Mouse (Mus musculus): ENCODE results near the gene Lhx6. TPM values are rescaled to one million over a fixed set of nuclear protein-coding genes. Genes with fewer than 3 reads are reported as not detected.

The Lhx6 gene
- polyA plus RNA-seq, 1 experiment from 2014 or later = 3.0 TPM

DNA sequence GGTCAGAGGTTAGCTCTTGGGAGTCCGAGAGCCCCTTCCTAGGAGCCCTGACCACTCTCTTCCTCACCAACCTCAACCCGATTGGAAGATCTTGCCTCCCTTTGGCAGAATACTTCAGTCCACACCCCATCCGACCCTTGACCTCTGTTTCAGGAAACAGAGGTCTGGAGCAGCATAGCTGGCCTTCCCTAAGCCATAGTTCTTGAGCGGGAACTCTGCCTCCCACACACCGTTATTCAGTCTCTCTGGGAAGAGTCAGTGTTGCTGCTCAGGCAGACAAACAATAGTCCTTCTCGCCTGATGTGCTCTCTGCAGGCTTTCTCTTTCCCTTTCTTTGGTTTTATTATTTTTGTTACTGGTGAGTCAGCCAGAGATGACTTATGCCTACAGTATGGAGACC lies 5.5 kb downstream of the Lhx6 start:
- ATAC-seq (ENCODE audit: low FRiP score, low TSS enrichment) = no peak
- H3K4me1 ChIP-seq (ENCODE audit: control insufficient read depth, insufficient read depth, low read length) = peaks cover 16% of the 10 kb centered on the region
- no peaks in the 10 kb centered on the region for H3K36me3 ChIP-seq (ENCODE audit: control insufficient read depth, insufficient read depth, low read length)
- H3K27ac ChIP-seq (ENCODE audit: low read depth, low read length) = no peak overlapping the region
- H3K4me3 ChIP-seq (ENCODE audit: low read length) = no peak overlapping the region
- 19% methylated on average over 6 of the region's 6 CpGs for WGBS
- H3K27me3 ChIP-seq (ENCODE audit: control insufficient read depth, insufficient read depth, low read length) = peaks cover 96% of the 10 kb centered on the region
- no peak overlapping the region for H3K4me2 ChIP-seq (replicated peaks; ENCODE audit: low read depth, low read length)
- no peaks in the 10 kb centered on the region for H3K9me3 ChIP-seq (ENCODE audit: control insufficient read depth, low read length)
- no peak overlapping the region for H3K9ac ChIP-seq (ENCODE audit: low read depth, low read length)

DNA sequence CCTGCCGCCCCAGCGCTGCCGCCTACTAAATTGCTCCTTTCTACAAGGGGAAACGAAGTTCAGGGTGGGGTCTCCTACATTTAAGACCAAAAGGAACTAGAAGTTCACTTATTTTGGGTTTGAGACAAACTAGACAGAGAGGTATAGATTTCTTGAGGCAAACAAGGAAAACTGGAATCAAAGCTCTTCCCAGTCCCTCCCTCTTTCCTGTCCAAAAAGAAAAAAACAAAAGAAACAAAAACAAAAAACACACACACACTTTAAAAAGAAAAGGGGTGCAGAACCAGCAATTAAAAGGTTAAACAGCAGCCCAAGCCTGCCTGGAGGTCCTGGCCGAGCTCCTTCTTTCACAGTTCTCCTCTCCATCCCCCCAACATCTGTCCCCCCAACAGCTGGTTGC lies 7.2 kb downstream of the Lhx6 start:
- Histone ChIP-seq H3K9ac (ENCODE audit: low read depth, low read length) (no peak overlapping the region), H3K4me3 (ENCODE audit: low read length) (no peak overlapping the region), H3K4me2 (replicated peaks; ENCODE audit: low read depth, low read length) (no peak overlapping the region), H3K9me3 (ENCODE audit: control insufficient read depth, low read length) (no peaks in the 10 kb centered on the region), H3K4me1 (ENCODE audit: control insufficient read depth, insufficient read depth, low read length) (peaks cover 8% of the 10 kb centered on the region), H3K27ac (ENCODE audit: low read depth, low read length) (no peak overlapping the region), H3K27me3 (ENCODE audit: control insufficient read depth, insufficient read depth, low read length) (peaks cover 96% of the 10 kb centered on the region), H3K36me3 (ENCODE audit: control insufficient read depth, insufficient read depth, low read length) (no peaks in the 10 kb centered on the region)
- 6% methylated on average over 5 of the region's 5 CpGs for WGBS
- ATAC-seq (ENCODE audit: low FRiP score, low TSS enrichment) = no peak

DNA sequence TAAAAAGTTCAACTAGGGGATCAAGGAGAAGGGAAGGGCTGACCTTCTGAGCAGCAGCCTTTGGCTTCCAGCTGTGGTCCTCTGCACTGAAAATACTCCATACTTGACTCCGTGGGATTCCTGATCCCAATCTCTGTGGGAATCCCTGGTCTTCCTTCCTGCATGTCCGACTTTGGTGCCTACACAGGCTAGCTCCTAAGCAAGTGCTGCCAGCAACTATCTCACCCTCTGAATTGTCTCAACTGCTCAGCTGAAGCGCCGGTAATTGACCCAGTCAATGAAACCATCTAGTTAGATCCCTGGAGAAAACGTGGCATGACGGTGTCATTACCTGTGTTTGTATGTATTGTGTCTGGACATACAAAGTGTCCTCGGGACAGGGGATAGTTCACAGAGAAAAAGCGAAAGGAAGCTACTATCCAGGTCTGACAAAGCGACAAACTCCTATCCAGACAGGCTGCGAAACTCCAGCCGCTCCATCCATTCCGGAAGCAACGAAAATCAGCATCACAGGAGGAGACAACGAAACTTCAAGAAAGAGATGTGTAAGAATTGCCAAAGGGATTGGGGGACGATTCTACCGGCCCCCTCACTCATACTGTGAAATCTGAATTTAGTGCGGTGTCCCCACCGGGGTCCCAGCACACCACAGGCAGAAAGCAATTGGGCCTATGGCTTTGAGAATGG lies 7.9 kb downstream of the Lhx6 start:
- Histone ChIP-seq H3K4me3 (ENCODE audit: low read length) (no peak overlapping the region), H3K9me3 (ENCODE audit: control insufficient read depth, low read length) (no peaks in the 10 kb centered on the region), H3K36me3 (ENCODE audit: control insufficient read depth, insufficient read depth, low read length) (no peaks in the 10 kb centered on the region), H3K27ac (ENCODE audit: low read depth, low read length) (no peak overlapping the region), H3K9ac (ENCODE audit: low read depth, low read length) (no peak overlapping the region), H3K27me3 (ENCODE audit: control insufficient read depth, insufficient read depth, low read length) (peaks cover 94% of the 10 kb centered on the region), H3K4me1 (ENCODE audit: control insufficient read depth, insufficient read depth, low read length) (peaks cover 2% of the 10 kb centered on the region), H3K4me2 (replicated peaks; ENCODE audit: low read depth, low read length) (no peak overlapping the region)
- no peak for ATAC-seq (ENCODE audit: low FRiP score, low TSS enrichment)
- 6% methylated on average over 18 of the region's 18 CpGs for WGBS

DNA sequence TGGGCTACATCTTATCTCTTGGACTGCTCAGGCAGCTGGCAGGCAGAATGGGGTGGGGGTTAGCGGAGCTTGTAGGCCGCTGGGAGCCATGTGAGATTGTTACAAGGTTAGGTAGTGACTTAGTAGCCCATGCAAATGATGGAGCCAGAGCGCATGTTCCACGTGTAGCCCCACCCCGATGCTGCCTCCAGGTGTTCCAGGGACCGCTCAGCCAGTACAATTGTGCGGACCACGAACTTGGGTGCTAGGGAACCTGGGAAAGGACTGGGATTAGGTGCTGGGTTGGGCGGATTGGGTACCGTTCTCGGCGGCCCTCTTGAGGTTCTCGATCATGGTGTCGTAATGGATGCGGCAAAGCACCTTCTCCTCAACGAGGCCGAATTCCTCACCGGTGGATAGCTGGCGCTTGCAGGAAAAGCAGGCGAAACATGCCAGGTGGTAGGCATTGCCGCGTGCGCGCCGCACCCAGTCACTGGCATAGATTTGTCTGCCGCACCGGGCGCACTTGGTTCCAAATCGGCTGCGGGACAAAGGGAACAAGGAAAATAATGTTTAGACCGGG lies 11.2 kb downstream of the Lhx6 start:
- no peak overlapping the region for H3K4me3 ChIP-seq (ENCODE audit: low read length)
- H3K27me3 ChIP-seq (ENCODE audit: control insufficient read depth, insufficient read depth, low read length) = peaks cover 97% of the 10 kb centered on the region
- peak overlapping the region; percentile 11; the same call in 1 of the 2 replicates for H3K4me2 ChIP-seq (replicated peaks; ENCODE audit: low read depth, low read length)
- no peaks in the 10 kb centered on the region for H3K9me3 ChIP-seq (ENCODE audit: control insufficient read depth, low read length)
- H3K4me1 ChIP-seq (ENCODE audit: control insufficient read depth, insufficient read depth, low read length) = peaks cover 14% of the 10 kb centered on the region
- no peak for ATAC-seq (ENCODE audit: low FRiP score, low TSS enrichment)
- no peak overlapping the region for H3K9ac ChIP-seq (ENCODE audit: low read depth, low read length)
- WGBS = 9% methylated on average over 31 of the region's 31 CpGs
- no peaks in the 10 kb centered on the region for H3K36me3 ChIP-seq (ENCODE audit: control insufficient read depth, insufficient read depth, low read length)
- H3K27ac ChIP-seq (ENCODE audit: low read depth, low read length) = no peak overlapping the region

DNA sequence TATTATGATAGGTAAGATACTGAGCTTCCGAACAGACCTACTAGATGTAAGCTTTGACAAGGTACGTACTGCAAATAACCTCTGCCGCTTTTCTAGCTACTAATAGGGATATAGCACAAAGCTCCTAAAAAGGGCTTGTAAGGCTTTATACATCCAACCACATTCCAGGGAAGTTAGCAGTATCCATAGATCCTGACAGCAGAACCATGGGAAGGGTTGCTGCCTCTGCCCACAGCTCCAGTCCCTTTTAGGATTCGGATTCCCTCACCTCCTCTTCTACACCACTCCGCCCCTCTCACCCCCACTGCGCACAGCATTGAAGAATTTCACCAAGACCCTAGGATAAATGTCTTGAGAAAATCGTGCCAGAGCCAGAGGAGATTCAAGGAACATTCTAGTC lies 11.9 kb downstream of the Lhx6 start:
- no peak for ATAC-seq (ENCODE audit: low FRiP score, low TSS enrichment)
- 22% methylated on average over 7 of the region's 7 CpGs for WGBS
- Histone ChIP-seq H3K36me3 (ENCODE audit: control insufficient read depth, insufficient read depth, low read length) (no peaks in the 10 kb centered on the region), H3K27me3 (ENCODE audit: control insufficient read depth, insufficient read depth, low read length) (peaks cover 97% of the 10 kb centered on the region), H3K4me3 (ENCODE audit: low read length) (no peak overlapping the region), H3K9ac (ENCODE audit: low read depth, low read length) (no peak overlapping the region), H3K9me3 (ENCODE audit: control insufficient read depth, low read length) (no peaks in the 10 kb centered on the region), H3K27ac (ENCODE audit: low read depth, low read length) (no peak overlapping the region), H3K4me2 (replicated peaks; ENCODE audit: low read depth, low read length) (no peak overlapping the region), H3K4me1 (ENCODE audit: control insufficient read depth, insufficient read depth, low read length) (peaks cover 14% of the 10 kb centered on the region)

DNA sequence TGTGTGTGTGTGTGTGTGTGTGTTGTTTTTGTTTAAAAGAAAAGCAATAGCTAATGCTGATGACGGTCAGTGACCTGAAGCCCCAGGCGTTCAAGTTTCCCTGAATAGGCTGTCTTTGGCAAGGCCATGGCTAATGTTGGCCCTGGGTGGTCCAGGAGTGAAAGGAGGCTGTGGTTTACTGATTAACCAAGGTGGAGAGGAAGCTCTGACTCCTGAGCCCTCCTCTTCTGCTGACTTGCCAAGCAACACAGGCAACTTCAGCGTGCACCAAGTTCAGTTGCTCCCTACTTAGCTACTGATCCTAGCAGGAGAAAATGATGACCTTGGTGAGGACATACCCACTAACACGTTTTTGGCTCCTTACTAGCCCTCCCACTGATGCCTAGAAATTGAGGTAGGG lies 12.5 kb downstream of the Lhx6 start:
- Histone ChIP-seq H3K27me3 (ENCODE audit: control insufficient read depth, insufficient read depth, low read length) (peaks cover 97% of the 10 kb centered on the region), H3K4me2 (replicated peaks; ENCODE audit: low read depth, low read length) (no peak overlapping the region), H3K4me1 (ENCODE audit: control insufficient read depth, insufficient read depth, low read length) (peaks cover 14% of the 10 kb centered on the region), H3K36me3 (ENCODE audit: control insufficient read depth, insufficient read depth, low read length) (no peaks in the 10 kb centered on the region), H3K9me3 (ENCODE audit: control insufficient read depth, low read length) (no peaks in the 10 kb centered on the region), H3K27ac (ENCODE audit: low read depth, low read length) (no peak overlapping the region), H3K4me3 (ENCODE audit: low read length) (no peak overlapping the region), H3K9ac (ENCODE audit: low read depth, low read length) (no peak overlapping the region)
- no peak for ATAC-seq (ENCODE audit: low FRiP score, low TSS enrichment)
- 7% methylated on average over 4 of the region's 4 CpGs for whole genome bisulfite sequencing

DNA sequence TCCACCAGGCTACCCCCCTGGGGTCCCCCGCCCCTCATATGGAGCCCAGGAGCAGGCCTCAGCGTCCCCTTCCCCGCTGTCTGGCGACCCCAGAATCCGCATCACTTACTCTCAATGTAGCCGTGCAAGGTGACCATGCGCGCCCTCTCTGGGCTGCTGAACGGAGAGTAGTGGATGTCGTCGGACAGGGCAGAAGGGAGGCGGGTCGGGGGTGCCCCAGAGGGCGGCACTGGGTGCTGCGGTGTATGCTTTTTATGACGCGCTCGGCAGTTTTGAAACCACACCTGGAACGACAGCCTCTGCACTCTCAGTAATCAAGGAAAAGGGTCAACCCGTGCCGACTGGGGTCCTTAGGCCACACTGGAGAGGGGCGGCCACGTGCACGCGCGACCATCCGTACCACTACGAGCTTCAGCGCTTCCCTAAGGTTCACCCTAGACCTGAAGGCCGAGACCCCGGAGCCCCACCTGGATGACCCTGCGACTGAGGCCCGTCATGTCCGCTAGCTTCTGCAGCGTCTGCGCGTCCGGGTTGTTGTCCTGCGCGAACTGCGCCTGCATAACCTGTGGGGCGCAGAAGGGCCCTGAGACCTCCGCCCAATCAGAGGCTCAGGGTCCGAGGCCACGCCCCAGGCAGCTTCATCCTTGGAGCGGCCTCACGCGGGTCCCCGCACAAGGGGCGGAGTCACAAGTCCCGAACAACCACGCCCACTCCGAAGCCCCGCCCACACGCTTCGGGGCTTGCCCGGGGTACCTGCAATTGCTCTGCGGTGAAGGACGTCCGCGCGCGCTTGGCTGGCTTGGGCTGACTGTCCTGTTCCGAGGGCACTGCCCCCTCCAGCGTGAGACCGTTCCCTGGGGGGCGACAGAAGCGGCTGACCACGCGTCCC lies 14.1 kb downstream of the Lhx6 start:
- H3K4me1 ChIP-seq (ENCODE audit: control insufficient read depth, insufficient read depth, low read length) = peaks cover 14% of the 10 kb centered on the region
- H3K9me3 ChIP-seq (ENCODE audit: control insufficient read depth, low read length) = no peaks in the 10 kb centered on the region
- no peaks in the 10 kb centered on the region for H3K36me3 ChIP-seq (ENCODE audit: control insufficient read depth, insufficient read depth, low read length)
- peaks cover 84% of the 10 kb centered on the region for H3K27me3 ChIP-seq (ENCODE audit: control insufficient read depth, insufficient read depth, low read length)
- peak overlapping the region; percentile 31; the same call in 1 of the 2 replicates for H3K9ac ChIP-seq (ENCODE audit: low read depth, low read length)
- 4% methylated on average over 70 of the region's 70 CpGs for WGBS
- no peak overlapping the region for H3K27ac ChIP-seq (ENCODE audit: low read depth, low read length)
- peak overlapping the region; percentile 43 for H3K4me3 ChIP-seq (ENCODE audit: low read length)
- H3K4me2 ChIP-seq (replicated peaks; ENCODE audit: low read depth, low read length) = peak overlapping the region; percentile 76
- ATAC-seq (ENCODE audit: low FRiP score, low TSS enrichment) = peak; percentile 88

DNA sequence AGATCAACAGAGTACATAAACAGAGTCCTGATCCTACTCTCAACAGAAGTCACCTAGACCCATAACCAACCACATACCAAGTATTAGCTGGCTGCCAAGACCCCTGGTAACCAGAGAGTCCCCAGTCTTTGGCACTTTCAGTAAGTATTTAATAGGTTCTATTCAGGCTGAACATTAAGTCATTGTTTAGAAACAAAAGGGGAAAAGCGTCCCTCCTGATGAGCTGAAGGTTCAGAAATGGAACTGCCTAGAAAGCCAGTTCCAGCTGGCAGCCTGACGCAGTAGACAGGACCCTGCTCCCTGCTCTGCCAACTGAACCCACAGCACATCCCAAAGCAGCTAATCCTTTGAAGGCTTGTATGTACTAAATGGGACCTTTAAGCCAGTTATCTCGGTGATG lies 16.0 kb downstream of the Lhx6 start:
- Histone ChIP-seq H3K36me3 (ENCODE audit: control insufficient read depth, insufficient read depth, low read length) (no peaks in the 10 kb centered on the region), H3K27me3 (ENCODE audit: control insufficient read depth, insufficient read depth, low read length) (peaks cover 67% of the 10 kb centered on the region)

DNA sequence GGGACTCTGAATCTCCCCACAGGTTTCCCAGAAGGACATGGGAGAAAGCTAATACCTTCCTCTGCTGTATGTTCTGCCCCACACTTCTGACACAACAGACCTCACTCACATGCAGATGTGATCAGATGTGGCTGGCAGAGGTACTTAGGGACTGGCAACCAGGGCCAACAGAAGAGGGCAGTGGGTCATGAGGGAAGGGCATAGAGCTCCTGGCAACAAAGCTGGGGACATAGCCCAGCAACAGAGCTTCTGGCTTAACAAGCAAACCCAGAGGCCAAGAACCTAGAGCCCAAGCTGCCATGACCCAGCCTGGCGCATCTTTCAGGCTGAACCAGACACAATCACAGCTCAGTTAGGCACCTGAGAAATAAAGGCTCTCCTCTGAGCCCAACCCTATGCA lies 20.2 kb downstream of the Lhx6 start:
- no peak for ATAC-seq (ENCODE audit: low FRiP score, low TSS enrichment)
- H3K27me3 ChIP-seq (ENCODE audit: control insufficient read depth, insufficient read depth, low read length) = peaks cover 27% of the 10 kb centered on the region
- WGBS = 84% methylated on average over 1 of the region's 1 CpGs
- H3K9me3 ChIP-seq (ENCODE audit: control insufficient read depth, low read length) = no peaks in the 10 kb centered on the region
- no peak overlapping the region for H3K4me3 ChIP-seq (ENCODE audit: low read length)
- no peak overlapping the region for H3K9ac ChIP-seq (ENCODE audit: low read depth, low read length)
- H3K36me3 ChIP-seq (ENCODE audit: control insufficient read depth, insufficient read depth, low read length) = no peaks in the 10 kb centered on the region
- H3K4me1 ChIP-seq (ENCODE audit: control insufficient read depth, insufficient read depth, low read length) = peaks cover 9% of the 10 kb centered on the region
- H3K4me2 ChIP-seq (replicated peaks; ENCODE audit: low read depth, low read length) = no peak overlapping the region
- no peak overlapping the region for H3K27ac ChIP-seq (ENCODE audit: low read depth, low read length)

More for the DNA sequence above, 16.0 kb downstream of the Lhx6 start:
- peaks cover 14% of the 10 kb centered on the region for H3K4me1 ChIP-seq (ENCODE audit: control insufficient read depth, insufficient read depth, low read length)
- 66% methylated on average over 3 of the region's 3 CpGs for WGBS
- no peaks in the 10 kb centered on the region for H3K9me3 ChIP-seq (ENCODE audit: control insufficient read depth, low read length)
- no peak overlapping the region for H3K27ac ChIP-seq (ENCODE audit: low read depth, low read length)
- ATAC-seq (ENCODE audit: low FRiP score, low TSS enrichment) = no peak
- H3K4me2 ChIP-seq (replicated peaks; ENCODE audit: low read depth, low read length) = no peak overlapping the region
- no peak overlapping the region for H3K9ac ChIP-seq (ENCODE audit: low read depth, low read length)
- no peak overlapping the region for H3K4me3 ChIP-seq (ENCODE audit: low read length)

Measured in kidney, embryonic 14.5 days (tissue).